Mouse (Mus musculus) telencephalon, adult 2 months (tissue): ENCODE measurements at regions not wholly inside any gene's neighbourhood (a gene's known extent, or its start where the extent isn't known, plus 50 kb on each side); places are given as distances from the start of the nearest gene placed in this dataset.

Experiments used
- DNase-seq: peaks from one replicate; pipeline ENCODE4 v3.0.0-alpha.2; 2011; ENCODE audit warnings: low read depth, low spot score

- no peak for DNase-seq
Observed at GRCm38 (mm10) chr15:15443271-15443670, 1285.3 kb upstream of the Cdh9 start.

GRCm38 (mm10) chr15:15477702-15478101 is 1250.9 kb upstream of the Cdh9 start:
- no peak for DNase-seq

GRCm38 (mm10) chr15:15500276-15500675 is 1228.3 kb upstream of the Cdh9 start:
- no peak for DNase-seq

- no peak for DNase-seq
Observed at GRCm38 (mm10) chr15:15538944-15539343, 1189.6 kb upstream of the Cdh9 start.

- DNase-seq, result no peak
Observed at GRCm38 (mm10) chr15:15559148-15559752, 1169.3 kb upstream of the Cdh9 start.

GRCm38 (mm10) chr15:15582300-15582880 is 1146.2 kb upstream of the Cdh9 start:
- DNase-seq, result no peak

- no peak for DNase-seq
Observed at GRCm38 (mm10) chr15:15617976-15618375, 1110.6 kb upstream of the Cdh9 start.

- no peak for DNase-seq
Observed at GRCm38 (mm10) chr15:15629304-15629703, 1099.3 kb upstream of the Cdh9 start.

- no peak for DNase-seq
Observed at GRCm38 (mm10) chr15:15630283-15630682, 1098.3 kb upstream of the Cdh9 start.

GRCm38 (mm10) chr15:15637130-15637529 is 1091.4 kb upstream of the Cdh9 start:
- DNase-seq, result no peak

- DNase-seq, result no peak
Observed at GRCm38 (mm10) chr15:15648734-15649133, 1079.8 kb upstream of the Cdh9 start.

GRCm38 (mm10) chr15:15666744-15667143 is 1061.8 kb upstream of the Cdh9 start:
- DNase-seq, result no peak

GRCm38 (mm10) chr15:15692713-15693112 is 1035.8 kb upstream of the Cdh9 start:
- no peak for DNase-seq

GRCm38 (mm10) chr15:15716694-15717093 is 1011.9 kb upstream of the Cdh9 start:
- peak; percentile 34 for DNase-seq

GRCm38 (mm10) chr15:15741987-15742386 is 986.6 kb upstream of the Cdh9 start:
- DNase-seq, result no peak

- no peak for DNase-seq
Observed at GRCm38 (mm10) chr15:15743011-15743410, 985.5 kb upstream of the Cdh9 start.
